Mouse (Mus musculus) G1E-ER4 (cell line): ENCODE measurements around the gene Nr1d1. TPM values are rescaled to one million over a fixed set of nuclear protein-coding genes. Genes with fewer than 3 reads are reported as not detected.

ENCODE experiments used
- GATA1 ChIP-seq: IDR thresholded peaks from one replicate; pipeline ENCODE4 v1.8.0; 2012; ENCODE audit warnings: low read length, inconsistent platforms
- polyA plus RNA-seq: library from polyadenylated mRNA; stranded (reverse); fragments of >175 nt; gene quantifications from 2 replicates; pipeline ENCODE4 v1.2.3, GENCODE M21; 2012

Nr1d1 gene
- polyA plus RNA-seq, 1 experiment = 3.5 TPM

- TF ChIP-seq GATA1 = no peak
Measured at GRCm38 (mm10) chr11:98791448-98791847, 16.3 kb upstream of the Nr1d1 start.

- no peak for TF ChIP-seq GATA1
Measured at GRCm38 (mm10) chr11:98790631-98791205, 15.6 kb upstream of the Nr1d1 start.

GRCm38 (mm10) chr11:98789824-98790223 is 14.7 kb upstream of the Nr1d1 start:
- TF ChIP-seq GATA1 = no peak

GRCm38 (mm10) chr11:98789219-98789807 is 14.2 kb upstream of the Nr1d1 start:
- TF ChIP-seq GATA1 = no peak

- no peak for TF ChIP-seq GATA1
Measured at GRCm38 (mm10) chr11:98788550-98789218, 13.6 kb upstream of the Nr1d1 start.

GRCm38 (mm10) chr11:98788139-98788538 is 13.0 kb upstream of the Nr1d1 start:
- TF ChIP-seq GATA1 = no peak

- TF ChIP-seq GATA1 = no peak
Measured at GRCm38 (mm10) chr11:98787691-98788090, 12.6 kb upstream of the Nr1d1 start.

- TF ChIP-seq GATA1 = no peak
Measured at GRCm38 (mm10) chr11:98787229-98787628, 12.1 kb upstream of the Nr1d1 start.

GRCm38 (mm10) chr11:98786359-98787214 is 11.5 kb upstream of the Nr1d1 start:
- no peak for TF ChIP-seq GATA1

- TF ChIP-seq GATA1 = no peak
Measured at GRCm38 (mm10) chr11:98785772-98786281, 10.7 kb upstream of the Nr1d1 start.

- no peak for TF ChIP-seq GATA1
Measured at GRCm38 (mm10) chr11:98785214-98785613, 10.1 kb upstream of the Nr1d1 start.

GRCm38 (mm10) chr11:98784139-98784538 is 9.0 kb upstream of the Nr1d1 start:
- TF ChIP-seq GATA1 = no peak

GRCm38 (mm10) chr11:98783236-98783696 is 8.1 kb upstream of the Nr1d1 start:
- TF ChIP-seq GATA1 = no peak

- TF ChIP-seq GATA1 = no peak
Measured at GRCm38 (mm10) chr11:98782651-98783235, 7.6 kb upstream of the Nr1d1 start.

GRCm38 (mm10) chr11:98781851-98782512 is 6.8 kb upstream of the Nr1d1 start:
- TF ChIP-seq GATA1 = no peak
